Mouse (Mus musculus) duodenum, adult 2 months (tissue): Measurements from ENCODE around the gene Abhd12. TPM values are rescaled to one million over a fixed set of nuclear protein-coding genes. Genes with fewer than 3 reads are reported as not detected.

Experiments used
- polyA plus RNA-seq: library from polyadenylated mRNA; depleted of rRNA; stranded (reverse); fragments of >200 nt; gene quantifications from 2 replicates; pipeline ENCODE4 v1.2.3, GENCODE M21; 2012; ENCODE audit warnings: low replicate concordance; rRNA removed

Gene Abhd12
- 37.9 and 106 TPM in 2 replicates for polyA plus RNA-seq

GRCm38 (mm10) chr2:150904272-150904935 is at the start of gene Abhd12:
TSS of gene Abhd12 (minus strand) at chr2:150904741.

GRCm38 (mm10) chr2:150904936-150905450 is 452 bp upstream of the Abhd12 start, which contains the start of gene Gins1:
TSS of gene Gins1 (plus strand) at chr2:150905400.

GRCm38 (mm10) chr2:150786251-150787180 is 118.0 kb downstream of the Abhd12 start, which contains the start of gene Pygb:
TSS of gene Pygb (plus strand) at chr2:150786735.

Other genes starting within 250 kb of the Abhd12 start
- gene Acss1, start 236.2 kb downstream of the Abhd12 start, polyA plus RNA-seq = 75.3 and 174 TPM in 2 replicates
- gene Vsx1, start 215.4 kb downstream of the Abhd12 start, polyA plus RNA-seq = not detected in 2 replicates
- gene Entpd6, start 155.7 kb downstream of the Abhd12 start, polyA plus RNA-seq = 20.6 and 22.3 TPM in 2 replicates
- 15.2 and 21.1 TPM in 2 replicates for gene Pygb, start 118.0 kb downstream of the Abhd12 start, polyA plus RNA-seq
- 0.74 and 1.1 TPM in 2 replicates for gene Gins1, start 659 bp upstream of the Abhd12 start, polyA plus RNA-seq
- gene Ninl, start 134.6 kb upstream of the Abhd12 start, polyA plus RNA-seq = 0.20 and 1.1 TPM in 2 replicates
- 0.36 and 0.89 TPM in 2 replicates for gene Nanp, start 134.7 kb upstream of the Abhd12 start, polyA plus RNA-seq
- gene Gm14151, start 187.6 kb upstream of the Abhd12 start, polyA plus RNA-seq = not detected in 2 replicates
- not detected in 2 replicates for gene Gm14147, start 193.5 kb upstream of the Abhd12 start, polyA plus RNA-seq